Mouse (Mus musculus) thymus, adult 2 months (tissue): ENCODE results near the gene Zfp937. TPM values are rescaled to one million over a fixed set of nuclear protein-coding genes. Genes with fewer than 3 reads are reported as not detected.
"Not testable (repeated sequence)": the region's sequence is repeated elsewhere in the genome, so short reads cannot be mapped to it uniquely, and the experiment has no call there.

Experiments used
- DNase-seq: peaks from one replicate; pipeline ENCODE4 v3.0.0; 2021
- H3K27ac ChIP-seq: fragments of 200-500 bp; 2 replicates; pipeline ENCODE4 v1.5.1; 2012; ENCODE audit warnings: low read length, control low read depth; ENCODE audit not compliant: control insufficient read depth, insufficient read depth
- H3K27me3 ChIP-seq: fragments of 200-500 bp; 2 replicates; pipeline ENCODE4 v1.6.1; 2012; ENCODE audit warnings: mild to moderate bottlenecking, low read length, moderate library complexity, mixed read lengths; ENCODE audit not compliant: control insufficient read depth, insufficient read depth
- H3K36me3 ChIP-seq: fragments of 200-500 bp; 2 replicates; pipeline ENCODE4 v1.6.1; 2012; ENCODE audit warnings: mild to moderate bottlenecking, low read length, moderate library complexity; ENCODE audit not compliant: control insufficient read depth, insufficient read depth
- H3K4me1 ChIP-seq: fragments of 200-500 bp; replicated peaks from 2 replicates; pipeline ENCODE4 v1.6.1; 2012; ENCODE audit warnings: low read length; ENCODE audit not compliant: control insufficient read depth, insufficient read depth
- H3K4me3 ChIP-seq: fragments of 200-500 bp; 2 replicates; pipeline ENCODE4 v1.5.1; 2012; ENCODE audit warnings: mild to moderate bottlenecking, low read length, control low read depth, moderate library complexity; ENCODE audit not compliant: control insufficient read depth, insufficient read depth
- CTCF ChIP-seq: fragments of 200-500 bp; IDR thresholded peaks from 2 replicates; pipeline ENCODE4 v1.5.1; 2012; ENCODE audit warnings: mild to moderate bottlenecking, control low read depth, low read length, moderate library complexity, borderline replicate concordance; ENCODE audit not compliant: control insufficient read depth, poor library complexity, insufficient read depth; ENCODE audit errors: extremely low read depth
- POLR2A ChIP-seq: fragments of 200-500 bp; IDR thresholded peaks from 2 replicates; pipeline ENCODE4 v1.6.1; 2012; ENCODE audit warnings: mild to moderate bottlenecking, low read length, control low read depth, moderate library complexity; ENCODE audit not compliant: control insufficient read depth, poor library complexity, insufficient read depth; ENCODE audit errors: extremely low read depth
- WGBS: fragments of 180-500 bp; shearing (Covaris S2); methylation state at CpG from one replicate; pipeline ENCODE4 v1.1.7; 2018; 5-methylcytosine and 5-hydroxymethylcytosine counted together
- polyA plus RNA-seq: library from polyadenylated mRNA; depleted of rRNA; stranded (reverse); fragments of >200 nt; gene quantifications from 2 replicates; pipeline ENCODE4 v1.2.3, GENCODE M21; 2012; rRNA removed

The Zfp937 gene
- polyA plus RNA-seq: 0.11 and 0.19 TPM in 2 replicates

DNA sequence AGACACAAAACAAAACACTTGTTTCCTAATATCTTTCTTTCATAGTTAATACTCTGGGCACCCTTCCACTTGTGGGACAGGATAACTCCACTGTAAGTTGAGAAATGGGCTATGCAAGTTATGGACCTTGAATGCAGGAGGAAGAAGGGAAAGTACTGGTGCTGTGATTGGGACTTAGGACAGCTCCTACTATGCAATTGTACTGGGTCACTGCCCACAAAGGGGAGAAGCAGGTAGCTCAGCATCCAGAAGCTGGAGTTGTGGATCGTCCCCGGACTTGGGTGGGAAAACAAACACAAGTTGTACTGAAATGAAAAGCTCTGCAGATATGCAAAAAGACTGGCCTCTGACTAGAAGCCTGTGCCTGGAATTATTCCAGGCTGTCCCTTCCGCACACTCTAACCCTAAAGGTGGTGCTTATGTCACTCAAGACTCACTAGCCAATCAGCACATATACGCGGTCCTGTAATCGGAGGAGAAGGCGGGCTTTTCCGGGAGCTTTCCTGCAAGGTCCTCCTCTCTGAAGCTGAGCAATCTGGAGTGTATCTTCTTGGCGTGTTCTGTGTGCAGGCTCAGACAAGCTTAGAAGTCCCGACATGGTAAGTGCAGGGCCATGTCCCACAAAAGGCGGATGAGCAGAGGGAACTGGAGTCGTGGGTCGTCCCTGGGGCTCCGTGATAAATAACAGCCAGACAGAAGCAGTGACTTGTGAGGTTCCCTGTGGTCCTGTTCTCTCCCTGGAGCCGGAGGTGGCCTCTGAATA, at the start of gene Zfp937:
Zfp937 (plus strand) TSS at position 474 of the 763 bp plus-strand sequence.
- not testable (repeated sequence) for H3K27ac ChIP-seq, H3K4me1 ChIP-seq, H3K36me3 ChIP-seq, H3K27me3 ChIP-seq
- peak within 1 kb of the TSS; percentile 40 for H3K4me3 ChIP-seq
- peak; percentile 44 for DNase-seq
- WGBS: 5% methylated on average over 15 of the region's 15 CpGs

DNA sequence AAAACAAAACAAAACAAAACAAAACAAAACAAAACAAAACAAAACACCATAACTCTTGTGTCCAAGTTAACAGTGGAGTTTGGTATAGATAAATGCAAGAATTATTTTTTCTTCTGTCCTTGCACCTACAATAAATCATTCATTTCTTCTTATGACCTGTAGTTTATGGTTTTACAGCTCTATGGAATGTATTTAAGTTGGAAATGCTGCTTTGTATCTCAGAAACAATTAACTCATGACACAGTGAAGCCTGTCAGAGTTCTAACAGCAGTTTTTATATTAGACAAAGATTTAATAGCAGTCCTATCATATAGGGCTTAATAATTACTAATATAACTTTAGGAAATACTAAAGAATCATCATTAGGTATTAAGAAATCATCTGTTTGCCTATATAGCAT, 44.0 kb upstream of the Zfp937 start:
- no peak for TF ChIP-seq CTCF
- no peak for TF ChIP-seq POLR2A
- Histone ChIP-seq H3K4me3 (no peak overlapping the region), H3K36me3 (no peaks in the 10 kb centered on the region), H3K27me3 (no peaks in the 10 kb centered on the region), H3K4me1 (no peaks in the 10 kb centered on the region), H3K27ac (no peak overlapping the region)
- no peak for DNase-seq

DNA sequence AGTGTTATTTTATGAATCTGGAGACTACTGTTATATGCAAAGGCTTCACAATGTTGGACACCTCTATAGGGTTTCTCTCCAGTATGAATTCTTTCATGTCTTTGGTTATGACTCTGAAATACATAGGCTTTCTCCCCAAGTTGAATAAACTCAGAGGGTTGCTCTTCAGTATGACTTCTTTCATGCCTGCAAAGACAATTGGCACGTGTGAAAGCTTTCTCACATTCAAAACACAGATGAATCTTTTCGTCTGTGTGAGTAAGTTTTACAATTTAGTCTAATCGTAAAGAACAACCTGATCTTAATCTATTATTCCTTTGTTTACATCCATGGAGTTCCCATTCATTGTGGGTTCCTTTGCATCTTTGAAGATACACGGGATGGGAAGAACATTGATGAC, 38.3 kb upstream of the Zfp937 start, which contains the start of gene Gm10770:
Gm10770 (minus strand) TSS at position 101 of the 400 bp plus-strand sequence.
- not testable (repeated sequence) for H3K27me3 ChIP-seq, DNase-seq, H3K4me1 ChIP-seq, H3K4me3 ChIP-seq, H3K27ac ChIP-seq, H3K36me3 ChIP-seq
- WGBS: 90% methylated on average over 4 of the region's 4 CpGs

DNA sequence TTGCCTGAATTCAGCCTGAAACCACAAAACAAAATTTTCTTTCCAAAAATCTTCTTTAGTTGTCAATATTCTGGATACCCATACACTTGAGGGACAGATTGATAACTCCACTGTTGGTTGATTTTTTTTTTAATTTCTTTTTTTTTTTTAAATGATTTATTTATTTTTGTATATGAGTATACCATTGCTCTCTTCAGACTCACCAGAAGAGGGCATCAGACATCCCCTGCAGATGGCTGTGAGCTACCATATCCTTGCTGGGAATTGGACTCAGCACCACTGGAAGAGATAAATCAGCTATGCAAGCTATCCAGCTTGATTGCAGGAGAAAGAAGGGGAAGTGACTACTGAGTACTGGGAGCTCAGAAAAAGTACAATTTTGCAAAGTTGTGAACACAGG, 36.8 kb upstream of the Zfp937 start:
- not testable (repeated sequence) for H3K4me3 ChIP-seq, DNase-seq

DNA sequence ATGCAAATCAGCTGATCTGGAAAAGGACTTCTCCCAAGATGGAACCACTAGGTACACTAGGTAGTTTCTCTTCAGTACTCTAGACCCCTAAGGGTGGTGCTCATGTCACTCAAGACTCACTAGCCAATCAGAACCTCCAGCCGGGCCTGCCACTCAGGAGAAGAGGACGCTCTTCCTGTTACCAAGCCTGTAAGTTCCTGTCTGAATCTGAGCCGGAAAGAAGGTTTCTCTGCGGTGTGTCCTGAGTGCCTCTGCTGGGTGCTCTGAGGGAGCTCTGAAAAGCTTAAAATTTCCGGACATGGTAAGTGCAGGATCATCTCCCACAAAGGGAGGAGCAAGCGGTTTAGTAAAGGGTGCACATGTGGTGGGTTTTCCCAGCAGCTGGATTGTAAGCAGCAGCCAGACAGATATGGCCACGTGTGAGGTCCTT, 36.3 kb upstream of the Zfp937 start, which contains the start of gene Gm14139:
Gm14139 (plus strand) TSS at position 186 of the 430 bp plus-strand sequence.
- H3K4me1 ChIP-seq, H3K4me3 ChIP-seq, H3K36me3 ChIP-seq, H3K27ac ChIP-seq, DNase-seq, H3K27me3 ChIP-seq: not testable (repeated sequence)
- WGBS: 84% methylated on average over 7 of the region's 7 CpGs

More for the DNA sequence above, 36.8 kb upstream of the Zfp937 start:
- not testable (repeated sequence) for H3K36me3 ChIP-seq, H3K27ac ChIP-seq, H3K4me1 ChIP-seq, H3K27me3 ChIP-seq

DNA sequence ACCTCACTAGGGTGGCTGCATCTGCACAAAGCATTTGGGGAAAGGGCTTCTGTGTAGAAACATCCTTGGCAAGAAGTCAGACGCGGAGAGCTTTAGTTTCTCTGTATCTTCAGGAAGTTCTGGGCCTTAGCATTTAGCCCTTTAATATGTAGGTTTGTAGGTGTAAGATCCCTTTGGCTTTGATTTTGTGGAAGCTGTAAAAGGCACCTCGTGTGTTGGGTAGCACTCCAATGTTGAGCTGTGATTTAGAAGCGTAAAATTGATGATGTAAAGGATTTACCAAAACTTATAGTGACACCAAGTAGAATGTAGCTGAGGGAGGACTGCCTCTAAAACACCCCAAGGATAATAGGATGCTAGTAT, 471 bp downstream of the Zfp937 start:
- H3K36me3 ChIP-seq, DNase-seq, H3K27ac ChIP-seq, H3K4me1 ChIP-seq, H3K27me3 ChIP-seq: not testable (repeated sequence)
- WGBS: 25% methylated on average over 4 of the region's 4 CpGs
- H3K4me3 ChIP-seq: peak overlapping the region; percentile 40

DNA sequence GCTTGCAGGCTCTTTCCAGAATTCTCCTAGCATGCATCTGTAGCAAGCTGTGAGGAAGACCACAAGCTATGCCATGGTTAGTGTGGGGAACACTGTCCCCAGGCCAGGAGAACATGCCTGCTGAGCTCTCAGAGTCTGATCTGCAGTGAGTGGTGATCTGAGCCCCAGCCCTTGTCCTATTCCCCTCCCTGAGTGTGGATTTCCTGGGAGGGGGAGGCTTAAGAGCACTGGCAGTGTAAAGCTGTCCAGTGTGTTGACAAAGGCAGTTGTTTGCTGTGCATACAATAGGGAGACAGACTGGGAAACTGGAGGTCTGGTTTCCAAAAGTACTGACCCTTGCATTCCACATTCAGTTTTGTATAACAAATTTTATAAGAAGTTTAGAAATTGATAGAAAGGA, 5.4 kb downstream of the Zfp937 start:
- not testable (repeated sequence) for H3K4me1 ChIP-seq, H3K4me3 ChIP-seq, H3K27ac ChIP-seq, H3K27me3 ChIP-seq, DNase-seq, H3K36me3 ChIP-seq

DNA sequence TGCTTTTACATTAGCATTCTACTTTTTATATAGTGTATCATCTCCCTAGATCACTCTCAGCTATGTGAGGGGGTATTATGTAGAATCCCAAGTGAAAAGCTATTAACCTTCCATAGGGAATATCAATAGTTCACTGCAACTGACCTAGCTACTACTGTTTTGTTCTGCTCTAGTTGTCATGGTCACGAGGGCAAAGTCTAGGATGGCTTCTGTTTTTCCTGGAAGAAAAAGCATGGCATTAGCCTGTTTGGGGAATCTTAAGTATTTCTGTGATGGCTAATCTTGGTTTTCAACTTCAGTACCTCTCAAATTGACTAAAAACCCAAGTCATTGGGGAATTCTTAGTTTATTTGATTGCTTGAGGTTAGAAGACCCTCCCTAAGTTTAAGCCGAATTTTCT, 25.3 kb downstream of the Zfp937 start:
- Histone ChIP-seq H3K27me3 (no peaks in the 10 kb centered on the region), H3K4me1 (no peaks in the 10 kb centered on the region), H3K4me3 (no peak overlapping the region), H3K36me3 (no peaks in the 10 kb centered on the region), H3K27ac (no peak overlapping the region)
- WGBS: 92% methylated on average over 2 of the region's 2 CpGs
- no peak for DNase-seq
- no peak for TF ChIP-seq CTCF
- no peak for TF ChIP-seq POLR2A

DNA sequence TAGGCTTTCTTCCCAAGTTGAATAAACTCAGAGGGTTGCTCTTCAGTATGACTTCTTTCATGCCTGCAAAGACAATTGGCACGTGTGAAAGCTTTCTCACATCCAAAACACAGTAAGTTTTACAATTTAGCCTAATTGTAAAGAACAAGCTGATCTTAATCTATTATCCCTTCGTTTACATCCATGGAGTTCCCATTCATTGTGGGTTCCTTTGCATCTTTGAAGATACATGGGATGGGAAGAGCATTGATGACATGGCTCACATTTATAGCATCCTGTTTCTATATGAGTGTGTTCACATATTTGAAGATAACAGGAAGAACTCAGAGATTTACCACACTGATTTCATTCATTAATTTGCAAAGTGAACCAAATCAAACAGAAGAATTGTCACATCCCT, 37.6 kb downstream of the Zfp937 start, which contains the start of gene Gm21994:
Gm21994 (minus strand) TSS at position 101 of the 400 bp plus-strand sequence.
- 62% methylated on average over 2 of the region's 2 CpGs for WGBS
- not testable (repeated sequence) for H3K4me1 ChIP-seq, H3K27ac ChIP-seq

DNA sequence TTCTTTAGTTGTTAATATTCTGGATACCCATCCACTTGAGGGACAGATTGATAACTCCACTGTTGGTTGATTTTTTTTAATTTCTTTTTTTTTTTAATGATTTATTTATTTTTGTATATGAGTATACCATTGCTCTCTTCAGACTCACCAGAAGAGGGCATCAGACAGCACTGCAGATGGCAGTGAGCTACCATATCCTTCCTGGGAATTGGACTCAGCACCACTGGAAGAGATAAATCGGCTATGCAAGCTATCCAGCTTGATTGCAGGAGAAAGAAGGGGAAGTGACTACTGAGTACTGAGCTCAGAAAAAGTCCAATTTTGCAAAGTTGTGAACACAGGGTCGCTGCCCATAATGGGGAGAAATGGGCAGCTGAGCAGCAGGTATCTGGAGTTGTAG, 39.0 kb downstream of the Zfp937 start:
- H3K36me3 ChIP-seq, H3K4me3 ChIP-seq, DNase-seq, H3K4me1 ChIP-seq, H3K27ac ChIP-seq, H3K27me3 ChIP-seq: not testable (repeated sequence)
- WGBS: 67% methylated on average over 2 of the region's 2 CpGs

More for the DNA sequence above, 37.6 kb downstream of the Zfp937 start, which contains the start of gene Gm21994:
- not testable (repeated sequence) for H3K36me3 ChIP-seq, H3K4me3 ChIP-seq, H3K27me3 ChIP-seq, DNase-seq
